Mouse (Mus musculus) E14TG2a.4 (cell line): ENCODE data around the gene Mettl13.
A peak's percentile ranks its signal among the peaks of the same experiment; 100 is the strongest.

Source experiments
- H3K27me3 ChIP-seq: 2 replicates; pipeline ENCODE4 v1.6.1; 2014; ENCODE audit warnings: low read length, control low read depth; ENCODE audit not compliant: insufficient read depth
- H3K36me3 ChIP-seq: 2 replicates; pipeline ENCODE4 v1.6.1; 2014; ENCODE audit warnings: low read length, control low read depth; ENCODE audit not compliant: insufficient read depth
- H3K4me1 ChIP-seq: replicated peaks from 2 replicates; pipeline ENCODE4 v1.6.1; 2014; ENCODE audit warnings: low read depth, low read length, control low read depth
- H3K4me3 ChIP-seq: replicated peaks from 2 replicates; pipeline ENCODE4 v1.5.1; 2014; ENCODE audit warnings: mild to moderate bottlenecking, low read length
- H3K9me3 ChIP-seq: 2 replicates; pipeline ENCODE4 v1.6.1; 2014; ENCODE audit warnings: low read length, control low read depth
- CTCF ChIP-seq: conservative IDR thresholded peaks from 2 replicates; pipeline ENCODE4 v1.5.1; 2014; ENCODE audit warnings: low read length
- NANOG ChIP-seq: IDR thresholded peaks from 2 replicates; pipeline ENCODE4 v1.6.1; 2014; ENCODE audit warnings: borderline replicate concordance, low read length, mixed read lengths
- POU5F1 ChIP-seq: IDR thresholded peaks from 2 replicates; pipeline ENCODE4 v1.6.1; 2014; ENCODE audit warnings: low read length, borderline replicate concordance

Gene Mettl13

DNA sequence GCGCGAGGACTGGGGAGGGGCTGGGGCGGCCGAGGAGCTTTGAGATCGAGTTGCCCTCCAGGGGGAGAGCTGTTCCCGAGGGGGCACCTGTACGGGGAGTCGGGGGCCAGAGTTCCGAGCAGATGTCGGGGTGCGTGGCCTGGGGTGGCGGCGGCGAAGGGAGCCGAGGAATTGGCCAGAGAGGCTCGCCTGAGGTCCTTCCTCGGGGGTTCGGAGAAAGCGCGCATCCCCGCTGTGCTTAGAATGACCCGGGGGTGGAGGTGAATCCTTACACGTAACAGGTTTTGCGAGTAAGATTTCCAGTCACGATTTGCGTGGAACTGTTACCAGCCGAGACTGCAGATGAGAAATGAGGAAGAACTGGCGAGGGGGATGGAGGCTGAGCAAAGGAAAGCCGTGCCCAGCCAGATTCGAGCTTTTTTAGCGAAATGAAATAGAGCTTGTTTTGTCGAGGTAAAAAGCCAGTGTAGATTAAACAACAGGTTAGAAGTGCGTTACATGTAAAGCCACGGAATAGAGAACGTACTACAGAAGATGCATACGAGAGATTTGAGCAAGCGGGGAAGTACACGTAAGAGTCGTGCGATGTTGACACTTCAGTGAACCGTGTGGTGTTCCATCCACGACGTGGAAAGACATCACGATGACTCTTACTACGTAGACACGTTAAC, 22.7 kb upstream of the Mettl13 start:
- peak overlapping the region; percentile 95 for H3K4me3 ChIP-seq
- no peak for TF ChIP-seq NANOG
- TF ChIP-seq POU5F1, result no peak
- no peak for TF ChIP-seq CTCF
- peaks cover 12% of the 10 kb centered on the region for H3K4me1 ChIP-seq
- peaks cover 13% of the 10 kb centered on the region for H3K27me3 ChIP-seq
- H3K36me3 ChIP-seq, result no peaks in the 10 kb centered on the region
- no peaks in the 10 kb centered on the region for H3K9me3 ChIP-seq

DNA sequence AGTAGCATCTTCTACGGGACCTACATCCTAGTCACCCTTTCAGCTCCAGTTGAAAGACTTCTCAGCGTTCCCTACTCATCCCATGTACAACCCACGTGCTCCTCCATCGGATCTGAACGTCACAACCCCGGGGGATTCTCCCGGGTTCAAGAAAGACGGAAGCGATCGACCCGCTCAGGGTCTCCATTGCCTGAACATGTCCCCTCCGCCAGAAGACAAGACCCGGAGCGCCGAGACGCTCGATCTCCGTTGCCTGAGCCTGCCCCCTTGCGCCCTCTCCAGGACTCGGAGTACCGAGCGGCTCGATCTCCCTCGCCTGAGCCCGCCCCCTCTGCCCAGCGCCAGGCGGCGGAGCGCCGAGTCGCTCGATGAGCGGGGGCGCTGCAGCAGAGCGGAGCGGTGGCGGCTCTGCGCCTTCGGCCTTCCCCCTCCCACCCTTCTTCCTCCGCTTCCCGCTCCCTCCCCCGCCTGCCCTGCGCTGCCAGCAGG, 22.0 kb upstream of the Mettl13 start, which contains the start of gene Vamp4:
TSS of gene Vamp4 (plus strand) at position 256 of the 489 bp plus-strand sequence.
- Histone ChIP-seq H3K36me3 (no peaks in the 10 kb centered on the region), H3K27me3 (peaks cover 13% of the 10 kb centered on the region), H3K9me3 (no peaks in the 10 kb centered on the region), H3K4me3 (peak within 1 kb of the TSS; percentile 95), H3K4me1 (peaks cover 12% of the 10 kb centered on the region)
- no peak for TF ChIP-seq POU5F1
- no peak for TF ChIP-seq NANOG
- no peak for TF ChIP-seq CTCF

GRCm38 (mm10) chr1:162567351-162567750, 19.0 kb upstream of the Mettl13 start:
- no peaks in the 10 kb centered on the region for H3K36me3 ChIP-seq
- no peak overlapping the region for H3K4me3 ChIP-seq
- H3K9me3 ChIP-seq, result no peaks in the 10 kb centered on the region
- H3K27me3 ChIP-seq, result peaks cover 8% of the 10 kb centered on the region
- peaks cover 15% of the 10 kb centered on the region for H3K4me1 ChIP-seq
- TF ChIP-seq POU5F1 (no peak), NANOG (no peak), CTCF (no peak)

GRCm38 (mm10) chr1:162564992-162565391, 16.6 kb upstream of the Mettl13 start:
- TF ChIP-seq POU5F1 (no peak), NANOG (no peak)
- Histone ChIP-seq H3K9me3 (no peaks in the 10 kb centered on the region), H3K4me3 (no peak overlapping the region), H3K27me3 (no peaks in the 10 kb centered on the region), H3K36me3 (no peaks in the 10 kb centered on the region), H3K4me1 (peaks cover 15% of the 10 kb centered on the region)

- no peaks in the 10 kb centered on the region for H3K9me3 ChIP-seq
- no peaks in the 10 kb centered on the region for H3K36me3 ChIP-seq
- H3K27me3 ChIP-seq, result no peaks in the 10 kb centered on the region
- TF ChIP-seq POU5F1 (no peak), NANOG (no peak), CTCF (no peak)
- no peak overlapping the region for H3K4me3 ChIP-seq
- H3K4me1 ChIP-seq, result peaks cover 9% of the 10 kb centered on the region
These were observed 14.9 kb upstream of the Mettl13 start for GRCm38 (mm10) chr1:162563236-162563635.

GRCm38 (mm10) chr1:162554193-162554592, 5.8 kb upstream of the Mettl13 start:
- Histone ChIP-seq H3K4me3 (no peak overlapping the region), H3K36me3 (no peaks in the 10 kb centered on the region), H3K9me3 (no peaks in the 10 kb centered on the region), H3K4me1 (no peaks in the 10 kb centered on the region), H3K27me3 (peaks cover 5% of the 10 kb centered on the region; the same call in 1 of the 2 replicates)
- TF ChIP-seq POU5F1, result no peak
- no peak for TF ChIP-seq CTCF
- no peak for TF ChIP-seq NANOG

DNA sequence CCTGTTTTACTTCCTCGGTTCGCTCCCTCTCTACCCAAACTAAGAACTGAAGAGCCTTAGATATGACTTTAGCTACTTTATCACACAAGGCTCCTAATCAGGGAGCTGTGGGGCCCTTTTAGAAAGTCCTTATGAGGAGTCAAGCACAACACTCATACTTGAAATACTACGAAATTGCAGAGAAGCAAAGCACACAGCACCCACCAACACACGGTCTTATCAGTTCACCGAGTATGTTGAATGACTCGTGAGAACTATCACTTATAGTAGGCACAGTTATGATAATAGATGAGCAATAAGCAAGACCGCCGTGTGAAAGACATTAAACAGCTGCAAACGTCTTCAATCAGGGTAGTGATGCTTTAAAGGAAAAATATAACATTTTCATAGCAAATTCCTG, 4.6 kb upstream of the Mettl13 start:
- TF ChIP-seq CTCF, result no peak
- no peak for TF ChIP-seq NANOG
- TF ChIP-seq POU5F1, result no peak
- H3K9me3 ChIP-seq, result no peaks in the 10 kb centered on the region
- H3K27me3 ChIP-seq, result peaks cover 5% of the 10 kb centered on the region; the same call in 1 of the 2 replicates
- H3K4me1 ChIP-seq, result peaks cover 8% of the 10 kb centered on the region
- no peaks in the 10 kb centered on the region for H3K36me3 ChIP-seq
- no peak overlapping the region for H3K4me3 ChIP-seq

GRCm38 (mm10) chr1:162549615-162550283, 1.4 kb upstream of the Mettl13 start:
- Histone ChIP-seq H3K27me3 (peaks cover 5% of the 10 kb centered on the region; the same call in 1 of the 2 replicates), H3K36me3 (peaks cover 18% of the 10 kb centered on the region), H3K4me1 (peaks cover 39% of the 10 kb centered on the region), H3K9me3 (no peaks in the 10 kb centered on the region), H3K4me3 (no peak overlapping the region)
- TF ChIP-seq CTCF (peak; percentile 51), POU5F1 (no peak)
